Mouse (Mus musculus): ENCODE results near the gene Stk11. TPM values are rescaled to one million over a fixed set of nuclear protein-coding genes. Genes with fewer than 3 reads are reported as not detected.

Gene Stk11
- polyA plus RNA-seq, 1 experiment from 2014 or later, result 13.8 TPM

DNA sequence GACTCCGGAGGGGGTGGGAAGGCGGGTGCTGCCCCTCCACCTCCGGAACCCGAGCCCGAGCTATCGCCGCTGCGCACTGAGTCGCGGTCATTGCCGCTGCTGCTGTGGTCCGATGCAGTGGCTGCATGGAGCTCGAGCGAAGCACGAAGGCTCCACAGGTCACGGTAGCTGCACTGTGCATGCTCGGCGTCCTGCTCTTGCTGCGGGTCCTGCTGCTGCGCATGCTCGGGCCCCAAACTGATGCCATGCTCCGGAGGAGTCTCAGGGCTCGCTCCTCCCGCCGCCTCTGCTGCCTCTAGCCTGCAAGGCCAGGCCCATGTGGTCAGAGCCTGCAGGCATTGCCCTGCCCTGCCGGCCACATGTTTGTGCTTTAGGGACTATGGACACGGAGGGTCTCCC lies 16.3 kb downstream of the Stk11 start:
- H3K4me3 ChIP-seq (ENCODE audit: low read length), result no peak overlapping the region

DNA sequence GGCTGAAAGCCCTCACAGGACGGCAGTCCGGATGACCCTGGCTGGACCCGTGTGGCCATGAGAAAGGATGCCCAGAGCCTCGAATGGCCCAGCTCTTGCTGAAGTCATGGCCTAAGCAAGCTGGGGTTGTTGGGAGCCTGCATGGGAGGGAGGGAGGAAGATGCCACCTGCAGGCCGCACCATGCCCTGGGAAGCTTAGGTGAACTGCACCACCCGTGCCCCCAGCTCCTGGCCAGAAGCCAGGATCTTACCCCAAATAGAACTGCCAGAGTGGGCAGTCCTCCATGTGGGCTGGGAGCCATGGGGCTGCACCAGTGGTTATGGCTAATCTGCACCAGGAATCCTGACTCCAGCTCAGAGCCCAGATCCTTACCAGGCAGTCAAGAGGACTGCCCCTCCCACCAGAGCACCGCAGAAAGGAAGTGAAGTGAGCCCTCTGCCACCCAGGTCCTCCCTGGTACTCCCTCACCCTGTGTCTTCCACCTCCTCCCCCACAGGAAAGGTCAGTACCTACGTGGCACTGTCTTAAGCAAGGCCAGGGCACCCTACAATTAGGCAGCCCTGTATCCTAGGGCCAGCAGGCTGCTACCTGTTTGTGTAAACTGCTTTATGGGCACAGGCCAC lies 17.7 kb downstream of the Stk11 start:
- Histone ChIP-seq H3K36me3 (ENCODE audit: control insufficient read depth, insufficient read depth) (peaks cover 23% of the 10 kb centered on the region), H3K27ac (ENCODE audit: low read length) (peak overlapping the region; percentile 37), H3K4me1 (ENCODE audit: control insufficient read depth, insufficient read depth, low read length) (peaks cover 36% of the 10 kb centered on the region), H3K9me3 (replicated peaks; ENCODE audit: control insufficient read depth, low read length) (0 out of 2 replicates have a peak, but pooled peaks cover 3% of the 10 kb centered on the region), H3K9ac (ENCODE audit: low read length) (no peak overlapping the region; the same call in 1 of the 2 replicates), H3K4me2 (ENCODE audit: low read depth, low read length) (no peak overlapping the region), H3K27me3 (ENCODE audit: control insufficient read depth, insufficient read depth, low read length) (peaks cover 6% of the 10 kb centered on the region; the same call in 1 of the 2 replicates), H3K4me3 (ENCODE audit: low read length) (no peak overlapping the region)
- WGBS, result 48% methylated on average over 8 of the region's 8 CpGs
- peak; percentile 58 for ATAC-seq (replicated peaks; ENCODE audit: extremely low read depth, insufficient read depth, low FRiP score)

More for the DNA sequence above, 16.3 kb downstream of the Stk11 start:
- Histone ChIP-seq H3K9me3 (replicated peaks; ENCODE audit: control insufficient read depth, low read length) (0 out of 2 replicates have a peak, but pooled peaks cover 3% of the 10 kb centered on the region), H3K4me2 (ENCODE audit: low read depth, low read length) (no peak overlapping the region), H3K4me1 (ENCODE audit: control insufficient read depth, insufficient read depth, low read length) (peaks cover 23% of the 10 kb centered on the region), H3K27ac (ENCODE audit: low read length) (no peak overlapping the region), H3K27me3 (ENCODE audit: control insufficient read depth, insufficient read depth, low read length) (no peaks in the 10 kb centered on the region), H3K9ac (ENCODE audit: low read length) (no peak overlapping the region), H3K36me3 (ENCODE audit: control insufficient read depth, insufficient read depth) (peaks cover 36% of the 10 kb centered on the region)
- no peak for ATAC-seq (replicated peaks; ENCODE audit: extremely low read depth, insufficient read depth, low FRiP score)
- WGBS, result 60% methylated on average over 27 of the region's 27 CpGs

DNA sequence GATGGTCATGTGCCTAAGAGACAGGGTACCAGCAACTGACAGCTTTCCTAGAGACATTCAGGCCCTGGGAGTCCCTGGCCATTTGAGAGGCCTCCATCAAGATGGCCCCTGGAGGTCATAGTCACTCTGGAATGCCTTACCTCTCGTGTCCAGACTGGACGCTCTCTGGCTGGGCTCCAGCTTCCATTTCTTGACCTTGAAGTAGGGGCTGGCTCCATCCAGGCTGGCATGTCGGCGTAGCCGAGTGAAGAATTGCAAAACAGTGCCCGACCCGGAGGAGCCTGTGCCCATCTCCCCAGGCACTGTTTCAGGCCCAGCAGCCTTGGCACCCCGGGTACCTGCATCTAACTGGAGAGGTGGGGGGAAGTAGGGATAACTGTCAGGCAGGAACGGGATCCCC lies 18.8 kb downstream of the Stk11 start:
- Histone ChIP-seq H3K9ac (ENCODE audit: low read length) (no peak overlapping the region), H3K4me2 (ENCODE audit: low read depth, low read length) (no peak overlapping the region), H3K4me1 (ENCODE audit: control insufficient read depth, insufficient read depth, low read length) (peaks cover 40% of the 10 kb centered on the region), H3K27ac (ENCODE audit: low read length) (no peak overlapping the region), H3K36me3 (ENCODE audit: control insufficient read depth, insufficient read depth) (peaks cover 13% of the 10 kb centered on the region), H3K9me3 (replicated peaks; ENCODE audit: control insufficient read depth, low read length) (0 out of 2 replicates have a peak, but pooled peaks cover 3% of the 10 kb centered on the region), H3K4me3 (ENCODE audit: low read length) (no peak overlapping the region), H3K27me3 (ENCODE audit: control insufficient read depth, insufficient read depth, low read length) (peaks cover 6% of the 10 kb centered on the region; the same call in 1 of the 2 replicates)
- 80% methylated on average over 9 of the region's 9 CpGs for WGBS
- no peak for ATAC-seq (replicated peaks; ENCODE audit: extremely low read depth, insufficient read depth, low FRiP score)

DNA sequence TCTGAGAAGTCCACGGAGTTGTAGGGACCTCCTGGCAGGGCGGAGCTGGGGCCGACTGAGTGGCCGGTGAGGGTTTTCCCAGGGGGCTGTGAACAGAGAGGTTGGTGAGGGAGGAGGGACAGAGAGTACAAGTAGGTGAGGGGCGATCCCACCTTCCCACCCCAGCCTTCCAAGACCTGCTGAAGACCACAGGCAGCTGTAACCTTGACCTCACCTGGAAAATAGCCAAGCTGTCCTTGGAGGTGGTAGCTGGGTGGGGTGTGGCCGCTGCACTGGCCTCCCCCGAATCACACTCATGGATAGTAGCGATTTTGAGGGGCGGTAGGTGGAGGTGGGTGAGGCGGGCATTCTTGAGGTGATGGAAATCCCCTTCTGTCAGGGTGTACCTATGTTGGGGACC lies 19.6 kb downstream of the Stk11 start:
- ATAC-seq (replicated peaks; ENCODE audit: extremely low read depth, insufficient read depth, low FRiP score), result no peak

DNA sequence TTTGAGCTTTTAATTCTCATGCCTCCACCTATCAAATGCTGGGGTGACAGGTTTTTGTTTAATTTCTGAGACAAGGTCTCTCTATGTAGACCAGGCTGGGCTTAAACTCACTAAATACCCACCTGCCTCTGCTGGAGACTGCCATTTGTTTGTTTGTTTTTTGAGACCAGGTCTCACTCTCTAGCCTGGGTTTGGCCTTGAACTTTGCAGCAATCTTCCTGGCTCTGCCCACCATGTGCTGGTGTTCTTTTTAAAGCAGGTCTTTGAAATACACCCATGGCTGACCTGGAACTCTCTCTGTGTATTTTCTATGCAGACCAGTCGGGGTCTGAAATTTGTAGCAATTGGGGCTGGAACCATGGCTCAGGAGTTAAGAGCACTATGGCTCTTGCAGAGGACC lies 20.0 kb downstream of the Stk11 start:
- H3K9ac ChIP-seq (ENCODE audit: low read length), result no peak overlapping the region
- H3K27ac ChIP-seq (ENCODE audit: low read length), result no peak overlapping the region
- no peak for ATAC-seq (replicated peaks; ENCODE audit: extremely low read depth, insufficient read depth, low FRiP score)
- peaks cover 40% of the 10 kb centered on the region for H3K4me1 ChIP-seq (ENCODE audit: control insufficient read depth, insufficient read depth, low read length)
- H3K4me3 ChIP-seq (ENCODE audit: low read length), result no peak overlapping the region
- 100% methylated on average over 1 of the region's 1 CpGs for WGBS
- 0 out of 2 replicates have a peak, but pooled peaks cover 3% of the 10 kb centered on the region for H3K9me3 ChIP-seq (replicated peaks; ENCODE audit: control insufficient read depth, low read length)
- H3K27me3 ChIP-seq (ENCODE audit: control insufficient read depth, insufficient read depth, low read length), result peaks cover 6% of the 10 kb centered on the region; the same call in 1 of the 2 replicates
- no peak overlapping the region for H3K4me2 ChIP-seq (ENCODE audit: low read depth, low read length)
- peaks cover 4% of the 10 kb centered on the region; the same call in 1 of the 2 replicates for H3K36me3 ChIP-seq (ENCODE audit: control insufficient read depth, insufficient read depth)

More for the DNA sequence above, 19.6 kb downstream of the Stk11 start:
- Histone ChIP-seq H3K9me3 (replicated peaks; ENCODE audit: control insufficient read depth, low read length) (0 out of 2 replicates have a peak, but pooled peaks cover 3% of the 10 kb centered on the region), H3K4me2 (ENCODE audit: low read depth, low read length) (no peak overlapping the region), H3K27ac (ENCODE audit: low read length) (no peak overlapping the region), H3K36me3 (ENCODE audit: control insufficient read depth, insufficient read depth) (peaks cover 7% of the 10 kb centered on the region), H3K4me1 (ENCODE audit: control insufficient read depth, insufficient read depth, low read length) (peaks cover 40% of the 10 kb centered on the region), H3K4me3 (ENCODE audit: low read length) (no peak overlapping the region), H3K27me3 (ENCODE audit: control insufficient read depth, insufficient read depth, low read length) (peaks cover 6% of the 10 kb centered on the region; the same call in 1 of the 2 replicates), H3K9ac (ENCODE audit: low read length) (no peak overlapping the region)
- 89% methylated on average over 10 of the region's 10 CpGs for WGBS

DNA sequence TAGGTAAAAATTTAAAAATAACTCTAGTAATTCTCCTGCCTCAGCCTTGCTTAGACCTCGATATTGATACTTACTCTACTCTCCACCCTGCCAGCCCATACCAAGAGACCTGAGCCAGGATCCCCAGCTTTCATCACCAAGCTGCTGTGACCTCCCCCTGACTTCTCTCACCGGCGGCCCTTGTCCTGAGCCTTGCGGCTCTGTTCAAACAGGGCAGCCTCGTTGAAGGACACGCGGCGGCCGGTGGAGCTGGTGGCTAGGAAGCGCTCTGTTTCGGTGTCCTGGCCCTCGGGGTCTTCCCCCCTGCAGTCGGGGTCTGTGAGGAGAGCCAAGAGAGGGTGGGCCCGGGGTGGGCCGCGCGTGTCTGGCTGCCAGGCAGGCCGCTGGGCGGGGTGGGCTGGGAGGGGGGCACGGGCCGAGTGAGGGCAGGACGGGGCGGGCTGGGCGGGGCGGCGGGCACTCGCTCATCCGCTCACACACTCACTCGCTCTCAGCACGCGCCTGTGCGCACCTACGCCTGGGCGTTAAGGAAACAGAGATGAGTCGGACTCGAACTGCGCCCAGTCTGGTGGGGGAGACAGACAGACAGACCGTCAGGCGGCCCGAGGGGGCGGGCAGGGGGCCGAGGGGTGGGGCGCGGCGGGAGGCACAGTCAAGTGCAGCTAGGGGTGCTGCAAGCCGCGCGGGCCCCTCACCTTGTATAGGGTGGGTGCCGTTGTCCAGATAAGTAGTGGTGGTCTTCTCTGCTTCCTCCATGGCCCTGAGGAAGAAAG lies 20.8 kb downstream of the Stk11 start:
- Histone ChIP-seq H3K27ac (ENCODE audit: low read length) (no peak overlapping the region), H3K9ac (ENCODE audit: low read length) (peak overlapping the region; percentile 43; the same call in 1 of the 2 replicates), H3K4me1 (ENCODE audit: control insufficient read depth, insufficient read depth, low read length) (peaks cover 40% of the 10 kb centered on the region), H3K4me3 (ENCODE audit: low read length) (peak overlapping the region; percentile 60), H3K36me3 (ENCODE audit: control insufficient read depth, insufficient read depth) (no peaks in the 10 kb centered on the region), H3K9me3 (replicated peaks; ENCODE audit: control insufficient read depth, low read length) (0 out of 2 replicates have a peak, but pooled peaks cover 3% of the 10 kb centered on the region), H3K27me3 (ENCODE audit: control insufficient read depth, insufficient read depth, low read length) (peaks cover 6% of the 10 kb centered on the region; the same call in 1 of the 2 replicates), H3K4me2 (ENCODE audit: low read depth, low read length) (peak overlapping the region; percentile 85)
- no peak for ATAC-seq (replicated peaks; ENCODE audit: extremely low read depth, insufficient read depth, low FRiP score)
- whole genome bisulfite sequencing, result 23% methylated on average over 34 of the region's 49 CpGs

DNA sequence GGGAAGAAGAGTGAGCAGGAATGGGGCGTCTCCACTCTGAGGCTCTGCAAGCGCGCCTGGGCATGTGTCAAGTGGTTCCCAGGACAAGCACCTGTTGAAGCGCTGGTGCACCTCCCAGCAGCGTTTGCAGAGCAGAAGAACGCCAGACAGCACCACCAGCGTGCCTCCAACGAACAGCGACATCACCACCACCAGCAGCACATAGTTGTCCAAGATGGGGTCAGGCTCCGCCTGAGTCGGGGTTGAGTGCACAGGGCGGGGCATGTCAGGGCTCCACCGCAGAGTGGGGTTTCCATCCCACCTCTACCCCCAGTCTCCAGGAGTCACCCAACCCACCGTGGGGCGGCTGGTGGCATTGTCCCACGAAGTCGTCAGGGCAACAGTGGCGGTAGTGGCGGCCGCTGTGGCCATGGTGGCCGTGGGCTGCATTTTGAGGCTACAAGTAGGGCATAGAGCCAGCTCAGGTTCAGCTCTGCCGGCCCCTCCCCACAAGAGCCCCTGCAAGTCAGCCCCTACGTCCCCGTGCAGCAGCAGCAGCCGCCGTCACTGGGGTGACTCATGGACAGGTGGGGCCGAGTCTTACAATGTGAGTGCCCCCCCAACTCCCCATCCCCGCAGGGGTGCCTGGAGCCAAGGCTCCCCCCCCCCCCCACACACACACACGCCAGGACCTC lies 21.5 kb downstream of the Stk11 start:
- Histone ChIP-seq H3K27ac (ENCODE audit: low read length) (no peak overlapping the region), H3K4me3 (ENCODE audit: low read length) (peak overlapping the region; percentile 60), H3K4me2 (ENCODE audit: low read depth, low read length) (peak overlapping the region; percentile 85), H3K9ac (ENCODE audit: low read length) (peak overlapping the region; percentile 43), H3K4me1 (ENCODE audit: control insufficient read depth, insufficient read depth, low read length) (peaks cover 38% of the 10 kb centered on the region), H3K36me3 (ENCODE audit: control insufficient read depth, insufficient read depth) (no peaks in the 10 kb centered on the region), H3K9me3 (replicated peaks; ENCODE audit: control insufficient read depth, low read length) (0 out of 2 replicates have a peak, but pooled peaks cover 3% of the 10 kb centered on the region), H3K27me3 (ENCODE audit: control insufficient read depth, insufficient read depth, low read length) (peaks cover 6% of the 10 kb centered on the region; the same call in 1 of the 2 replicates)
- no peak for ATAC-seq (replicated peaks; ENCODE audit: extremely low read depth, insufficient read depth, low FRiP score)
- WGBS, result 5% methylated on average over 29 of the region's 29 CpGs

DNA sequence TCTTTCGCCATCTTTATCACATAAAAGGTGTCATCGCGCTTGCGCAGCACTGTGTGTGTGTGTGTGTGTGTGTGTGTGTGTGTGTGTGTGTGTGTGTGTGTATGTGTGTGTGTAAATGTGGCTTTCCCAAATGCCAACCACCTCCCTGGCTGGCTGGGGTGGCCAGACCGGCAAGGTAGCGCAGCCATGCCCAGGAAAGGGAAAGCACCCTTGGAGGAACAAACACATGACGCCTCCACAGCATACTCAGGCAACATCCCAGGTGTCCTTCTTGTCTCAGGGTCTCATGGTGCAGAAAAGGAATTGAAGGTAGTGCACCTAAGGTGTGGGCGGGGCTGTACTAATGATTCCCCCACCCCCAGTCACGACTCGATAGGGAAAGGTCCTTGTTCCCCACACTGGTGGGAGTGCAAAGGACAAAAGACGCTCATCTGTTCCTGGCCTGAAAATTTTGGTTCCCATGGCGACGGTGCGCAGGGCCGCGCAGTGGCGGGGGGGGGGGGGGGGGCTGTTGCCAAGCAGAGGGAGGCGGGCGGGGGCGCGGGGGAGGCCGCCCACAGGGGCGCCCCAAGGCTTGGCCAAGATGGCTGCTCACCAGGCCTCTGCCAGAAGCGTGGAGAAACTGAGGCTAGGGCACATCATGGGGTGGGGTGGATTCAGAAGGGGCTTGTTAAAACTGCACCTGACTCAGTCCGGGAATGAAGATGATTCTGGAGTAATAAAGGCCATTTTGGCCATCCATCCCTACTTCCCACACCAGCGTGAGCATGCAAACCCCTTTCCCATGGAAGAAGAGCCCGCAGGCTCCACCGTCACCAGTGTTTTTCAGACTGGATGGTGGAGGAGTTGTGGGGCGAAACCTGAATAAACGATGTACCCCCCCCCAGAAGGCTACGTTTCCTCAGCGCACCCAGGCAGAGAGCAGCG lies 22.3 kb downstream of the Stk11 start:
- Histone ChIP-seq H3K27me3 (ENCODE audit: control insufficient read depth, insufficient read depth, low read length) (peaks cover 6% of the 10 kb centered on the region; the same call in 1 of the 2 replicates), H3K4me1 (ENCODE audit: control insufficient read depth, insufficient read depth, low read length) (peaks cover 37% of the 10 kb centered on the region), H3K9me3 (replicated peaks; ENCODE audit: control insufficient read depth, low read length) (0 out of 2 replicates have a peak, but pooled peaks cover 3% of the 10 kb centered on the region), H3K4me3 (ENCODE audit: low read length) (peak overlapping the region; percentile 60), H3K36me3 (ENCODE audit: control insufficient read depth, insufficient read depth) (no peaks in the 10 kb centered on the region), H3K27ac (ENCODE audit: low read length) (no peak overlapping the region), H3K9ac (ENCODE audit: low read length) (peak overlapping the region; percentile 43), H3K4me2 (ENCODE audit: low read depth, low read length) (peak overlapping the region; percentile 85)
- no peak for ATAC-seq (replicated peaks; ENCODE audit: extremely low read depth, insufficient read depth, low FRiP score)
- WGBS, result 9% methylated on average over 29 of the region's 33 CpGs
